Mouse (Mus musculus): ENCODE data around the gene Spi1. TPM values are rescaled to one million over a fixed set of nuclear protein-coding genes. Genes with fewer than 3 reads are reported as not detected.

The Spi1 gene
- total RNA-seq, 1 experiment from 2014 or later = 74.3 TPM

- peak; percentile 37 for ATAC-seq (replicated peaks; ENCODE audit: low read depth, poor library complexity, severe bottlenecking)
Observed at GRCm38 (mm10) chr2:91065544-91065943, 16.6 kb upstream of the Spi1 start.

GRCm38 (mm10) chr2:91066455-91066854 lies 15.7 kb upstream of the Spi1 start:
- ATAC-seq (replicated peaks; ENCODE audit: low read depth, poor library complexity, severe bottlenecking) = no peak

- ATAC-seq (replicated peaks; ENCODE audit: low read depth, poor library complexity, severe bottlenecking) = no peak
Observed at GRCm38 (mm10) chr2:91068162-91068871, 13.9 kb upstream of the Spi1 start.

- ATAC-seq (replicated peaks; ENCODE audit: low read depth, poor library complexity, severe bottlenecking) = no peak
Observed at GRCm38 (mm10) chr2:91068872-91069165, 13.4 kb upstream of the Spi1 start.

- no peak for ATAC-seq (replicated peaks; ENCODE audit: low read depth, poor library complexity, severe bottlenecking)
Observed at GRCm38 (mm10) chr2:91069306-91070000, 12.7 kb upstream of the Spi1 start.

GRCm38 (mm10) chr2:91070076-91070800 lies 12.0 kb upstream of the Spi1 start, which contains the start of gene Slc39a13:
TSS of gene Slc39a13 (minus strand) at chr2:91070417.
- ATAC-seq (replicated peaks; ENCODE audit: low read depth, poor library complexity, severe bottlenecking) = peak; percentile 92

- no peak for ATAC-seq (replicated peaks; ENCODE audit: low read depth, poor library complexity, severe bottlenecking)
Observed at GRCm38 (mm10) chr2:91071059-91071458, 11.1 kb upstream of the Spi1 start.

GRCm38 (mm10) chr2:91072092-91072491 lies 10.1 kb upstream of the Spi1 start:
- ATAC-seq (replicated peaks; ENCODE audit: low read depth, poor library complexity, severe bottlenecking) = no peak

- no peak for ATAC-seq (replicated peaks; ENCODE audit: low read depth, poor library complexity, severe bottlenecking)
Observed at GRCm38 (mm10) chr2:91077957-91078313, 4.3 kb upstream of the Spi1 start.

GRCm38 (mm10) chr2:91078314-91079025 lies 3.7 kb upstream of the Spi1 start:
- ATAC-seq (replicated peaks; ENCODE audit: low read depth, poor library complexity, severe bottlenecking) = peak; percentile 16

- ATAC-seq (replicated peaks; ENCODE audit: low read depth, poor library complexity, severe bottlenecking) = no peak
Observed at GRCm38 (mm10) chr2:91079026-91079384, 3.2 kb upstream of the Spi1 start.

GRCm38 (mm10) chr2:91080784-91081513 lies 1.2 kb upstream of the Spi1 start:
- peak; percentile 24 for ATAC-seq (replicated peaks; ENCODE audit: low read depth, poor library complexity, severe bottlenecking)

- ATAC-seq (replicated peaks; ENCODE audit: low read depth, poor library complexity, severe bottlenecking) = peak; percentile 77
Observed at GRCm38 (mm10) chr2:91082844-91083243, 654 bp downstream of the Spi1 start.

- peak; percentile 1; the same call in 1 of the 2 replicates for ATAC-seq (replicated peaks; ENCODE audit: low read depth, poor library complexity, severe bottlenecking)
Observed at GRCm38 (mm10) chr2:91083366-91083940, 1.3 kb downstream of the Spi1 start.

- ATAC-seq (replicated peaks; ENCODE audit: low read depth, poor library complexity, severe bottlenecking) = 0 out of 2 replicates have a peak, but pooled peaks have one; percentile 8
Observed at GRCm38 (mm10) chr2:91084179-91084820, 2.1 kb downstream of the Spi1 start.

- ATAC-seq (replicated peaks; ENCODE audit: low read depth, poor library complexity, severe bottlenecking) = no peak
Observed at GRCm38 (mm10) chr2:91085494-91086391, 3.6 kb downstream of the Spi1 start.

- peak; percentile 23 for ATAC-seq (replicated peaks; ENCODE audit: low read depth, poor library complexity, severe bottlenecking)
Observed at GRCm38 (mm10) chr2:91086392-91087237, 4.4 kb downstream of the Spi1 start.

Measured in common myeloid progenitor, adult 5-6 weeks (primary cell).